Mouse (Mus musculus) left cerebral cortex, adult 18-20 months (tissue): ENCODE data around the gene Prdm16. TPM values are rescaled to one million over a fixed set of nuclear protein-coding genes. Genes with fewer than 3 reads are reported as not detected.

ENCODE experiments used
- DNase-seq, 2 experiments: peaks; one replicate each; pipeline ENCODE4 v3.0.0; 2021 to 2022; ENCODE audit warnings: low spot score in 2 of 2, mixed read lengths in 1 of 2
- total RNA-seq, 2 experiments: library from RNA; stranded (reverse); gene quantifications; 2 replicates each; pipeline ENCODE4 v1.2.3; 2021

The Prdm16 gene
- total RNA-seq, 2 experiments from 2014 or later = 8.3 to 8.8 TPM

GRCm38 (mm10) chr4:154521881-154522676 is 114.6 kb downstream of the Prdm16 start:
- DNase-seq = no peak

- DNase-seq = no peak
These were observed 117.1 kb downstream of the Prdm16 start for GRCm38 (mm10) chr4:154519470-154520037.

GRCm38 (mm10) chr4:154517991-154518390 is 118.7 kb downstream of the Prdm16 start:
- no peak for DNase-seq

GRCm38 (mm10) chr4:154516470-154516869 is 120.2 kb downstream of the Prdm16 start:
- no peak for DNase-seq

GRCm38 (mm10) chr4:154513664-154514063 is 123.0 kb downstream of the Prdm16 start:
- no peak for DNase-seq

GRCm38 (mm10) chr4:154512518-154513090 is 124.1 kb downstream of the Prdm16 start:
- no peak for DNase-seq

- DNase-seq = no peak
These were observed 124.9 kb downstream of the Prdm16 start for GRCm38 (mm10) chr4:154511767-154512166.

GRCm38 (mm10) chr4:154506774-154507435 is 129.8 kb downstream of the Prdm16 start:
- DNase-seq = peak; percentile 28 to 49

GRCm38 (mm10) chr4:154505313-154505712 is 131.4 kb downstream of the Prdm16 start:
- DNase-seq = no peak

- DNase-seq = no peak
These were observed 133.3 kb downstream of the Prdm16 start for GRCm38 (mm10) chr4:154503260-154503829.

- DNase-seq = no peak
These were observed 134.2 kb downstream of the Prdm16 start for GRCm38 (mm10) chr4:154502403-154503000.

GRCm38 (mm10) chr4:154500695-154501094 is 136.0 kb downstream of the Prdm16 start:
- DNase-seq = no peak

GRCm38 (mm10) chr4:154499701-154500523 is 136.8 kb downstream of the Prdm16 start:
- peak; percentile 61 to 66 for DNase-seq

GRCm38 (mm10) chr4:154497423-154498175 is 139.1 kb downstream of the Prdm16 start:
- no peak for DNase-seq

- DNase-seq = peak; percentile 51 to 61
These were observed 139.7 kb downstream of the Prdm16 start for GRCm38 (mm10) chr4:154496991-154497390.

GRCm38 (mm10) chr4:154496522-154496921 is 140.2 kb downstream of the Prdm16 start:
- no peak for DNase-seq

GRCm38 (mm10) chr4:154493996-154494395 is 142.7 kb downstream of the Prdm16 start:
- DNase-seq = no peak

- DNase-seq = no peak
These were observed 144.0 kb downstream of the Prdm16 start for GRCm38 (mm10) chr4:154492714-154493121.

GRCm38 (mm10) chr4:154492268-154492667 is 144.4 kb downstream of the Prdm16 start:
- DNase-seq = no peak
